Mouse (Mus musculus) mature B cell (primary cell): Measurements from ENCODE around the gene Ces2c.
"Not testable (repeated sequence)": the region's sequence is repeated elsewhere in the genome, so short reads cannot be mapped to it uniquely, and the experiment has no call there.

Source experiments
- in situ Hi-C: fragments of 300-500 bp; cut with MboI; formaldehyde crosslinking; loops from 2 replicates; pipeline ENCODE4 v1.14.3; 2019

Ces2c gene

DNA sequence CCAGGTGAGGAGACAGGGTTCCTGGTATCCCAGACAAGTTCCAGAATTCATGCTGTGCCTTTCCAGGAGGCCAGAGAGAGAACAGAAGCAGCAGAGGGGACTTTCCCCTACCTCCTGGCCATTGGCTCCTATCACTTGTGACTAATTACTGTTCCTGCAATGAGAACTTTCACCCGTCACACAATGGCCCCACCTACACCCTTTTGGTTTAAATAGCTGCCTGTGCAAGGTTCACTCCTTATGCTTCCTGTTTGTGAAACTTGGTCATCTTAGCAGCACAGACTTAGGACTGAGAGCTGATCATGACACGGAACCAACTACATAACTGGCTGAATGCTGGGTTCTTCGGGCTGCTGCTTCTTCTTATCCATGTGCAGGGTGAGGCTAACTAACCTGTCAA is at the start of gene Ces2c:
Gene Ces2c, plus strand, starts transcription at position 238 of the 400 bp plus-strand sequence.
- in situ Hi-C loops = no loop called here

DNA sequence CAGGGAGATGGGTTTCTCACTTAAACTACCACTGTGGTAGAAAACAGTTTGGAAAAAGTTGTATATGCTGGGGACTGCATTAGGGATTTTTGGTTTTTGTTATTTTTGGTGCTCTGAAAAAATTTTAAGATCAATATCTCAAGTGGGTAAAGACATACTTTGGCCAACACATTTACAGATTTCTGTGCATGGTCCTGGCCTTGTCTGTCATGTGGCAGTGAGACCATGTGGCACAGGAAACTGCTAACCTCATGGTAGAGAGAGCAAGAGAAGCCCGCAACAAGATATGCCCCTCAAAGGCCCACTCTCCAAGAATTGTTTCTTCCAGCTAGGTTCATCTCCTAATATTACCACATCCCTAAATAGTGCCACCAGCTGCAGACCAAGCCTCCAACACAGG is 47.5 kb upstream of the Ces2c start:
- in situ Hi-C loops = no loop called here

DNA sequence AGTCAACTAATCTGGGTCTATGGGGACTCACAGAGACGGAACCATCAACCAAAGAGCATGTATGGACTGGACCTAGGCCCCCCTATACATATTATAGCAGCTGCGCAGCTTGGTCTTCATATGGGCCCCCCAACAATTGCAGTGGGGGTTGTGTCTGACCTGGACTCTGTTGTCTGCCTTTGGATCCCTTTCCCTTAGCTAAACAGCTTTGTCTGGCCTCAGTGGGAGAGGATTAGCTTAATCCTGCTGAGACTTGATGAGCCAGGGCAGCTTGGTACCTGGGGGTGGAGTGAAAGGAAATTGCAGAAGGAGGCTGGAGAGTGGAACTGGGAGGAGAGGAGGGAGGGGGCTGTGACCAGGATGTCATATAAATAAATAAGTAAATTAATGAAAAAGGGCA is 40.7 kb upstream of the Ces2c start:
- in situ Hi-C loops = no loop called here

DNA sequence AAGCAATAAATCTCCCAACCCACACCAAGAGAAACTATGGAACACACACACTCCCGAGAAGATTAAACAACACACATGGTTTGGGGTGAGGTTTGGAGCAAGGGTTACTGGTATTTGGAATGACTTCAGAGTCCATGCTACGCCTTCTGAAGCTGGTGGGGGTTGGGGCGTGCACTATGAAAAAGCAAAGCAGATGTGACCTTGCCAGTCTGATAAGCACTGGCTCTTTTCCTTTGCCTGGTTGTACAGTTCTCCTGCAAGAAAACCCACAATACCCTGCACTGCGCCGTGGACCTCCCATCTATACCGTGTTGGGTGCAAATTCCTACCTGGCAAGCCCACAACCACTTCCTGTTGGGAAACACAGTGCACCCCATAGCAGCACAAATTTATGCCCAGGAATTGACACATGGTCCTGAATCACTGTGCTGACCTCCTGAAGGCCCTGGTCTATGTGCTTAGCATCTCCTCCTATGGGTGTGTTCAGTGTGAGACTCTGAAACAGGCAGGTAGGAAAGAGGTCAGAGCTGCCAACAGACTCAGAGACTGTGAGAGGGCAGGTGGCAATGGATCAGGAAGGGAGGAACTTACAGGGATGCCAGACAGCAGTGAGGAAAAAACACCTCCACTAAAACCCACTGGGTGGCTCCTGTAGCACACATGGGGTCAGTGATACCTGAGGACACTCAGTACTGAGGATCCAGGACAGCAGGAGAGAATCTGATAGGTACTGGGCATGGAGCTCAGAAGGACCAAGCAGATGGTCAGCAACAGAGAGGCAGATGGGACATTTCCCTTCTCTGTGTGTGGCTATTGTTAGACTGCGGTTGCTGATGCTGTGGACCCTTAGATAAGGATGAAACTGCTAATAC is 38.1 kb upstream of the Ces2c start:
- in situ Hi-C loops = no loop called here

DNA sequence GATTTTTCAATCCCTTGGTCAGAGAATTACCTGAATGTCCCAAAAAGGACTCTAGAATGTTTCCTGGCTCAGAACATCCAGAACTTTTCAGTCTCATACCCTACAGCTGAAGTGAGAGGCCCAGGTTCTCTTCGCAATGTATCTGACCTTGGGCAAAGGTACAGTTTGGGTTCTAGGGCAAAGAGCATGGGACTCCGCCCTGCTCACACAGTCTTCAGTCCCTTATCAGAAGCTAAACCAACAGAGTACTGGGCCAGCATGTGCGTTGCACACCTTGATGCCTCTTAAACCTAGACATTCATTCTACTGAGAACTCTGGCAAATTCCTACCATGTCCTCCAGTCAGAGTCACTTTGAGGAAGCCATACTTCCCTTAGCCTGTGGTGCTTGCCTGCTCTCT is 37.4 kb upstream of the Ces2c start:
- in situ Hi-C loops = no loop called here

DNA sequence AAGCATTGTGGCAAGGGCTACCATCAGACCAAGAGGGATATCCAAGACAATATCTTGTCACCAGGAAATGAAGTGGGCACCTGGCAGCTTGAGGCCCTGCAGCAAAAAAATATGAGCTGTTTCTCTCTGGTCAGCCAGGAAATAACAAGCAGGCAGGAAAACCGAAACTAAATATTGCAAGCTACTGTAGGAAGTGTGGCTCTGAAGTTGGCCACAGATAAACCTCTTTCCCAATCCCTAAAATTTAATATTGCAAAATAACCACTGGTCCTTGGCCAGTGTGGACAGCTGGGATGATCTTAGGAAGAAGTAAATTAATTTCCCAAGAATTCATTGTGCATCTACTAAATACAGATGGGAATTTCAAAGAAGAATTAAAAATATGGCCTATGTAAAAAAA is 20.0 kb upstream of the Ces2c start:
- in situ Hi-C loops = no loop called here

DNA sequence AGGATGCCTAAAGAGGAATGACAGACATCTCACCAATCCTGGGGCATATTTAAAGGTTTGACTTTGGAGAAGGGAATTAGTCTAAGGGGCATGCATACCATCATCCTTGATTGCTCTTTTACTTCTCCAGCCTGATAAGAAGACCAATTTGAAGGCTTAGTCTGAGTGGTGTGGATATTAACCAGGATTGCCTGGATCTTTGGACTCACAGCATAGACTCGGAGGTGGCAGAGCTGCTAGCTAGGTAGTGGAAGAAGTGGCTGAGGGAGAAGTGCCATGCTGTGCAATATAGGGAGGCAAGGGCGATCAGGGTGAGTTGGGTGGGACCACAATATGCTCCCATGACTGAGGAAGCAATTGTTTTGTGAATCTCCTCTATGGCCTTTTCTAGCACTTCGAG is 18.6 kb upstream of the Ces2c start:
- in situ Hi-C loops = no loop called here

DNA sequence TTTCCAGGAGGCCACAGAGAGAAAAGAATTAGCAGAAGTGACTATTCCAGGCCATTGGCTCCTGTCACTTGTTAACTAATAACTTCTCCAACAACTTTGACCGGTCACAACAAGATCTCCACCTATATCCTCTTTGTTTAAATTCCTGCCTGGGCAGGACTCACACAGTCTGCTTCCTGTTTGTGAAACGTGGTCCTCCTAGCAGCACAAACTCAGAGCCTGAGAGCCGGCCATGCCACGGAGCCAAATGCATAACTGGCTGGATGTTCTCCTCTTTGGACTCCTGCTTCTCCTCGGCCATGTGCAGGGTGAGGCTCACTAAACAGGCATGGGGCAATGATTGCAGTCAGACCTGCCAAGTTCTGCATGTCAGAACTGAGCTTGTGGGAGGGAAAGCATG is 15.4 kb upstream of the Ces2c start, which contains the start of gene Ces2b:
Gene Ces2b, plus strand, starts transcription at position 133 of the 400 bp plus-strand sequence.
- in situ Hi-C loops = no loop called here

DNA sequence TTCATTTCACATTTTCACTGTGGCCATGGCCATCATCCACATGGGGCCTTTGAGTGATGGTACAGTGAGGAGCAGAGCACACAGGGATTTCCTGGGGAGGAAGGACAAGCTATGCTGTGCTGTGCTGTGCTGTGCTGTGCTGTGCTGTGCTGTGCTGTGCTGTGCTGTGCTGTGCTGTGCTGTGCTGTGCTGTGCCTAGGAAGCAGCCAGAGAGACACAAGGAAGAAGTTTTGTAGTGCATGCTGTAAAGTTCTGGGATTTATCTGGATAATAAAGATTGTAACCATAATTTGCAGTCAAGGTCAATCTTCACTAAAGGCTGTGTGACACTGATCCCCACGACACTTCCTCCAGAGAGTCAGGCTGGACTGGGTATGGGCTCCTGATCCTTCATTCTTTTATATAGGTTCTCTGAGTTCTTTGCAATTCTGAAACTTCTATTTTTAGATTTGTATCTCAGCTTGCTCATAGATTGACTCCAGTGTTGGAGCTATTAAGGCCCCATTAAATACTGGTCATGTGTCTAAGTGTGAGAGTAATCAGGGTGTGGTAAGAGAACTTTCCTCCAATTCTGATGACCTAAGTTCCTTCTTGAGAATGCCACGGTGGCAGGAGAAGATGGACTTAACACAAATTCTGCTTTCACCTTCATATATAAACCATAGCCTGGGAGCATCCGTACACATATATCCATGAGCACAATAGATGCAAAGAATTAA is 5.3 kb upstream of the Ces2c start:
- in situ Hi-C loops = no loop called here

DNA sequence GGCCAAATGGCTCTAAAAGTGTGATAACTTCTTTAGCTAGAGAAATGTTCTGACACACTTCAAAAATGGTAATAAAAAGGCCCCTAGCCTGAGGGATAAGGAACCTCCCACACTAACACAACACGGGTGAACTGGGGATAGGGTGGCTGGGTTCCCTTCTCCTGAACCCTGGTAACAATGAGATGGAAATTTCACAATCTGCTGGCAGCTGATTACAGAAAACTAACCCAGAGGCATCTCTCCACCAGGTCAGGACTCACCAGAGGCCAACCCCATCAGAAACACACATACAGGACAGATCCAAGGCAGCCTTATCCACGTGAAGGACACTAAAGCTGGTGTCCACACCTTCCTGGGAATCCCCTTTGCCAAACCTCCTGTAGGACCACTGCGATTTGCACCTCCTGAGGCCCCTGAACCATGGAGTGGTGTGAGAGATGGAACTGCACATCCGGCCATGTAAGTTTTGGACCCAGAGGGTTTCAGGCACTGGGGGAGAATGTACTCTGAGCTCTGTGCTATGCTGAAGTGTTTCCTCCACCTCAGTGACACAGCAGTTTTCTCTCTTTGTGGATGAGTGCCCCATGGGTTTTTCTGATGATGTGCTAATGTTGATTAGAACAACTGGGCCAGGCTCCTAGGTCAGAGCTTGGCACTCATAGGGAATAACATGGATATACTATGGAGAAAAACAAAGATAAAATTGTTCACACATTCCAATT is 1.0 kb downstream of the Ces2c start:
- in situ Hi-C loops = no loop called here

DNA sequence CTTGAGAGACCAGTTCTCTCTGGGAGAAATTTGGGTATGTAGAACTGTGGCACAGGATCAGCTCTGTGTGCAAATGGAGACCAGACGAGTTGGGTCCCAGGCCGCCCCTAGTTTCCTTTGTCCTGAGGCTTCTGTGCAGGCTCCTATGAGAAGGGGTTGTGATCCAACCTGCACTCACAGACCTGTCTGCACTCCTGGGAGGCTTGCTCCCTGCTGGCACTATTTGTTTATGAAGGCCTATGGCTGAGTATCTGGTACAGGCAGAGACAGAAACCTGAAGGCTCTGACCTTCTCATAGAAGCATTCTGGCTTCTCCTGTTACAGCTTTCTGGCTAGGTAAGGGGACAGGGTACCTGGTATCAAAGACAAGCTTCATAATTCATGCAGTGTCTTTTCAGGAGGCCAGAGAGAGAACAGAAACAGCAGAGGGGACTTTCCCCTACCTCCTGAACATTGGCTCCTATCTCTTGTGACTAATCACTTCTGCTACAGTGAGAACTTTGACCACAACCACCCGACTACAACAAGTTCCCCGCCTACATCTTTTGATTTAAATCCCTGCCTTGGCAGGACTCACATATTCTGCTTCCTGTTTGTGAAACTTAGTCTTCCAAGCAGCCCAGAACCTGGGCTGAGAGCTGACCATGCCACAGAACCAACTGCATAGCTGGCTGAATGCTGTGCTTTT is 20.1 kb downstream of the Ces2c start:
- in situ Hi-C loops = not testable (repeated sequence)

DNA sequence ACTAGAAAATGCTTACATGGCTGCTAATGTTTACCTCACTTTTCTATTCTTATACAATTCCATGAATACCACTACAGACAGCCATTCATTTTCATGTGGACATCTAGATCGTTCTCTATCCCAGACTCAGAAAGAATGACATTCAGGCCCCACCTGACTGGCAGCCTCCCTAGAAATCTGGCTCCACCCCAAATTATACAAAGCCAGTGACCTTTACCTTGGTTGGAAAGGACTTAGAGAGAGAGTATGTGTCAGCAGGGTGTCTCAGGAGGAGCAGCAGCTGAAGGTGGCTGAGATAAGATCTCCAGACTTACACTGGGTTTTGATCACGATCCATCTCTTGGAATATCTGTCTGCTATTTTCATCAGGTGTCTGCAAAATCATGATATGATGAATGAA is 22.0 kb downstream of the Ces2c start:
- in situ Hi-C loops = not testable (repeated sequence)

DNA sequence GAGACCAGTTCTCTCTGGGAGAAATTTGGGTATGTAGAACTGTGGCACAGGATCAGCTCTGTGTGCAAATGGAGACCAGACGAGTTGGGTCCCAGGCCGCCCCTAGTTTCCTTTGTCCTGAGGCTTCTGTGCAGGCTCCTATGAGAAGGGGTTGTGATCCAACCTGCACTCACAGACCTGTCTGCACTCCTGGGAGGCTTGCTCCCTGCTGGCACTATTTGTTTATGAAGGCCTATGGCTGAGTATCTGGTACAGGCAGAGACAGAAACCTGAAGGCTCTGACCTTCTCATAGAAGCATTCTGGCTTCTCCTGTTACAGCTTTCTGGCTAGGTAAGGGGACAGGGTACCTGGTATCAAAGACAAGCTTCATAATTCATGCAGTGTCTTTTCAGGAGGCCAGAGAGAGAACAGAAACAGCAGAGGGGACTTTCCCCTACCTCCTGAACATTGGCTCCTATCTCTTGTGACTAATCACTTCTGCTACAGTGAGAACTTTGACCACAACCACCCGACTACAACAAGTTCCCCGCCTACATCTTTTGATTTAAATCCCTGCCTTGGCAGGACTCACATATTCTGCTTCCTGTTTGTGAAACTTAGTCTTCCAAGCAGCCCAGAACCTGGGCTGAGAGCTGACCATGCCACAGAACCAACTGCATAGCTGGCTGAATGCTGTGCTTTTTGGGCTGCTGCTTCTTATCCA is 39.5 kb downstream of the Ces2c start:
- in situ Hi-C loops = not testable (repeated sequence)

DNA sequence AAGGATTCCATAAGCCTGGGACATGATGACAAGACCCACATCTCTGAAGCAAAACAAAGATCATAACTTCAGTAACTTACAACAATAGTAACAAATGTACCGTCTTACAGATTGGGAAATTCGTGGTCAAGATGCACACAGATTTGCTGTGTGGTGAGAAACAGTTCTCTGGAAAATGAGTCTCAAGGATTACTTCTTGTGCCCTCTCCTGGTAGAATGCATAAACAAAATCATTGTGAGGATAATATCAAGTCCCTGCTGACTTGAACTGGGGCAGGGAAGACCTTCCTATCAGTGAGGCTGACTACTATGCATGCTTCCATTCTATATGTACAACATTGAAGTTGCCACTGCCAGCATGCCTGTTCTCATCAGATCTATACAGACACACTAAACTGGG is 54.9 kb downstream of the Ces2c start:
- in situ Hi-C loops = no loop called here
